Mouse (Mus musculus): ENCODE data around the gene Aamp.

GRCm38 (mm10) chr1:74321396-74321795 lies 36.9 kb upstream of the Aamp start:
- no peak for TF ChIP-seq GABPA (IDR thresholded peaks at IDR 0.05; ENCODE audit: insufficient replicate concordance, low read depth, low read length)
- TF ChIP-seq POLR2A (IDR thresholded peaks at IDR 0.05; ENCODE audit: low read depth, low read length) = no peak
- TF ChIP-seq CTCF (conservative IDR thresholded peaks at IDR 0.05 in 1 of 2, IDR thresholded peaks at IDR 0.05 in 1 of 2; ENCODE audit: low read depth in 2 of 2, low read length in 2 of 2) = no peak
- no peak for TF ChIP-seq BHLHE40 (IDR thresholded peaks at IDR 0.05; ENCODE audit: low read depth, low read length)
- no peak for TF ChIP-seq SIN3A (IDR thresholded peaks at IDR 0.05; ENCODE audit: low read length)
- no peak for TF ChIP-seq CHD1 (IDR thresholded peaks at IDR 0.05; ENCODE audit: low read depth, low read length)
- no peak for TF ChIP-seq TCF12 (IDR thresholded peaks at IDR 0.05; ENCODE audit: low read depth, low read length)
- TF ChIP-seq NRF1 (IDR thresholded peaks at IDR 0.05; ENCODE audit: low read depth, low read length) = no peak

Data from CH12.LX (cell line).